Mouse (Mus musculus) midbrain, embryonic 14.5 days (tissue): ENCODE data around the gene Abhd13. TPM values are rescaled to one million over a fixed set of nuclear protein-coding genes. Genes with fewer than 3 reads are reported as not detected.

ENCODE experiments used
- polyA plus RNA-seq: library from polyadenylated mRNA; unstranded; fragments of >200 nt; fragmentation: Nextera tagmentation; extraction: Ambion mirVana; gene quantifications from 2 replicates; pipeline ENCODE4 v1.2.1, GENCODE M21; 2014

The Abhd13 gene
- polyA plus RNA-seq, 1 experiment from 2014 or later = 20.0 TPM

Other genes starting within 250 kb of the Abhd13 start
- gene Fam155a, start 206.5 kb upstream of the Abhd13 start, polyA plus RNA-seq = 30.2 and 36.3 TPM in 2 replicates
- not detected in 2 replicates for gene Gm10217, start 113.5 kb upstream of the Abhd13 start, polyA plus RNA-seq
- gene Lig4, start within 50 bp of the Abhd13 start, polyA plus RNA-seq = 7.4 and 13.5 TPM in 2 replicates
- gene Tnfsf13b, start 28.8 kb downstream of the Abhd13 start, polyA plus RNA-seq = 0.12 and 0.18 TPM in 2 replicates
- 6.1 and 7.9 TPM in 2 replicates for gene Myo16, start 176.2 kb downstream of the Abhd13 start, polyA plus RNA-seq